Mouse (Mus musculus): ENCODE results near the gene Hapln4.
A peak's percentile ranks its signal among the peaks of the same experiment; 100 is the strongest.
"Not testable (repeated sequence)": the region's sequence is repeated elsewhere in the genome, so short reads cannot be mapped to it uniquely, and the experiment has no call there.

Gene Hapln4

DNA sequence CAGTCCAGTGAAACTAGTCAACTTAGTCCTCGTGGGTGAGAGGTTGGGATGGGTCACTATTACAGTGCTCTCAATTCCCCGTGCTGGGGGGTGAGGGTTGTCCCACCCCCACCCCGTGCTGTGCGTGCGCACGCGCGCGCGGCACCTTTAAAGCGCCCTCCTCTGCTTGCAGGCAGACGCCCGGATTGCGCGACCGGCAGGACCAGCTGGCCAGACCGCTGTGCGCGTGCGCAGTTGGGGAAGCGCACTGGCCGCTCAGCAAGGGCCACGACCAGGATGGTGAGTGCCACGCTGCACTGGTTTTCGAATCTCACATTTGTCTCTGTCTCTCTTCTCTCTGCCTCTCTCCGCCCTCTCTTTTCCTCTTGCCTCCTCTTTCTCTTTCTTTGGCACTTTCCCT is at the start of gene Hapln4:
Gene Hapln4 (plus strand): TSS at position 173 of the 400 bp plus-strand sequence.
- peak; percentile 72 to 77 for DNase-seq

DNA sequence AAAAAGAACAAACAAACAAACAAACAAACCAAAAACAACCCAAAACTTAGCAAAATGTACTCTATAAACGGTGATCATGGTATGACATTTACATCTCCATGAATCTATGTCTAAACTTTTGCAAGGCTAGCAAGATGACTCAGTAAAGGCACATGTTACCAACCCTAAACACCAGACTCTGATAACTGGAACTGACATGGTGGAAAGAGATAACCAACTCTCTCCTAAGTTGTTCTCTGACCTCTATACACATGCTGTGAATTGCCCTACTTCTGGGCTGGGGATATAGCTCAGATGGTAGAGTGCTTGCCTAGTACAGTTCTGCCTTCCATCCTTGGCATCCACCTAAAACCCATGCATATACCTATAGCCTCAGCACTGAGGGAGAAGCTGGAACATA is 45.3 kb upstream of the Hapln4 start:
- no peak for DNase-seq

DNA sequence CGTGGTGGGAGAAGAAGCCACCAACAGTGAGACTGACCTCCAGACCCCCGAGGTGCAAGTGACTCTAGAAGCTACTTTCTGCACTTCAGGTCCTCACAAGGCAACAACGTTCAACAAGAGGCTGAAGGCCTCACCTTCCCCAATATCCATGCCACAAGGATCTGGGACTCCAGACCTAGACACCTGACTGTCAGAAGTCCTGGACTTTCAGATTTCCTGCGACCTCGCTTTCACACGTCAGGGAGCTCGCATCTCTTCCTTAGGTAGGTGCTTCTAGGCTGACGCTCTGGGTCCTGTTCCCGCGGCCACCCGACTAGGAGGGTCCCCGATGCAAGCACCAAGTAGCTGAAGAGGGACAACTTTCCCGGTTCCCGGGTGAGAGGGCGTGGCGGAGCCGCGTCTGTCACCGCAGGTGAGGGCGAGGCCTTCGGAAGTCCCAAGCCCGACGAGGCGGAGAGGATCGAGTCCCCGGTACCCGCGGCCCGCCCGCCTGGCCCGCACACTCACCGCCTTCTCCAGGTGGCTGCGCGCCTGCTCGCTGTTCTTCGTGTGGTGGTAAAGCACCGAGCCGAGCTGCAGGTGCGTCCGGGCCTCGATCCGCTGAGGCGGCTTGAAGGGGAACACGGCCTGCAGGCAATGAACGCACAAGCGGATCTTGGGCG is 41.2 kb upstream of the Hapln4 start:
- DNase-seq, result peak in 1 of 2 experiments; percentile 52

DNA sequence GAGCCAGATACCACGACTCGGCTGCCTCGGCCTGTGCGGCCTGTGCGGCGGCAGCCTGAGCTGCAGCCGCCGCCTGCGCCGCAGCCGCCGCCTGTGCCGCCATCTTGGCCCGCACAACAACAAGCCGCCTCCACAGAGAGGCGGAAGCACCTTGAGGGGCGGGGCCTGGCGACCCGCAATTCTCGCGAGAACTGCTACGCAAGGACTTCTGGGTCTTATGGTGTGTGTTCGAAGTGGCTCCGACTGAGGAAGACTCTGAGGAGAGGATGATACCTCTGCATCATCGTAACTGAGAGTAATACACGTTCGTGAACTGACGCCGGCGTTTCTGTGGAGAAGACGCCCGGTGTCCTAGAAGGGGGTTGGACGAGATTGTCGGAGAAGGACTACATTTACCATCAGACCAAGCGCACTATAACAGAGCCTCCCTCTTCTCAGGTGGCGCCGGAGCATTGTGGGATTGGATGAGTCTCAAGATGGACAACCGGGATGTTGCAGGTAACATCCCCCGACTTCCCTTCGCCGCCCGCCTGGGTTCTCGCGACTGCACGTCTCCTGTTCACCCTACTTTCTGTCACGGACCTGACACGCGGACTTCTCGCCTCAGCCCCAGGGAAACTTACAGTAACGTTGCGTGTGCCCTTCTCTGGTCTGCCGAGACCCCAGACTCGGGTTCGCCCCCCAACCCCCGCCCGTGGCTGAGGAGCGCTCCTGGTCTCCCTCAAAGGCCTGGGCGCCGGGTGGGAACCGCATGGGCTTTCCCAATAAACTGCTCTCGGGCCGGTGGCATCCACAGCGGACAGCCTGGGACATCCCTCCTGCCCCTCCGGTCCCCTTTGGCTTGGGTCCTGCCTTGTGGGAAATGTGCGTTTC is 40.4 kb upstream of the Hapln4 start, which contains the start of the genes Mau2 and Sugp1:
Gene Mau2 (minus strand): TSS at position 152 of the 873 bp plus-strand sequence.
Gene Sugp1 (plus strand): TSS at position 231 of the 873 bp plus-strand sequence.
- DNase-seq, result peak; percentile 99

DNA sequence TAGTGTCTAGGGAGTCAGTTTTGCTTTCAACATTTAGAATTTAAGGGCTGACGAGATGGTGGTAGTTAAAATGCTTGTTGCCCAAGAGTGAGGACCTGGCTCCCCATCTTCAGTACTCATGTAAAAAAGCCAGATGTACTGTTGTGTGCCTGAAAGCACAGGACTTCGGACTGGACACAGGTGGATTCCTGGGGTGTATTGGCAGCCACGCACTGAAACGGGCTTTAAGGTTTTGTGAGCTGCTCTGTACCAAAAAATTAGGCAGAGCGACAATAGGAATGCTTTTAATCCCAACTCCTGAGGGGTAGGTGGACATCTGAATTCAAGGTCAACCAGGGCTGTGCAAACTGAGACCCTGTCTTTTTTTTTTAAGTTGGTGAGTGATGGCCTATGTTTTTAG is 39.3 kb upstream of the Hapln4 start:
- peak; percentile 18 to 37 for DNase-seq

DNA sequence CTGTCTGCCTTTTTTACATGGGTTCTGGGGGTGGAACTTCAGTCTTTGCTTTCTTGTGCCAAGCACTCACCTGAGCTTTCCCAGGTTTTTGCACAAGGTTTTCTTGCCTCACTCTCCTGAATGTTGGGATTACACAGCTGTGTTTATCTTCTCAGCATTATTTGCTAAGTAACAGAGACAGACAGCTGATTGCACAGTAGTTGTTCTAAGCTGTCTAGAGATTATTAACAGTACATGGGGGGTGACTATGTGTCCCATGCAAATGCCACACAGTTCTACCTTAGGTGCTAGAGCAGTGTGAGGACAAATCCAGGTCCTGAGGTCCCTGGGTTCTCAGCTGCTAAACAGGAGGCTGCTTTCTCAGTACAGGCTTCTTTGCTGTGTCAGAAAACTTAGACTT is 33.6 kb upstream of the Hapln4 start:
- no peak for DNase-seq

DNA sequence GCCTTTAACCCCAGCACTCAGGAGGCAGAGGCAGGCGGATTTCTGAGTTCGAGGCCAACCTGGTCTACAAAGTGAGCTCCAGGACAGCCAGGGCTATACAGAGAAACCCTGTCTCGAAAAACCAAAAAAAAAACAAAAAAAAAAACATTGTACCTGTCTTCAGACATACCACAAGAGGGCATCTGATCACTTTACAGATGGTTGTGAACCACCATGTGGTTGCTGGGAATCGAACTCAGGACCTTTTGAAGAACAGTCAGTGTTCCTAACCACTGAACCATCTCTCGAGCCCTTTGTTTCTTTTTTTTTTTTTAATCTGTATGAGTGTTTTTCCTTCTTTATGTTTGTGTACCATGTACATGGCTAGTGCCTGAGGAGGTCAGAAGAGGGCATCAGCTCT is 32.8 kb upstream of the Hapln4 start:
- not testable (repeated sequence) for DNase-seq

DNA sequence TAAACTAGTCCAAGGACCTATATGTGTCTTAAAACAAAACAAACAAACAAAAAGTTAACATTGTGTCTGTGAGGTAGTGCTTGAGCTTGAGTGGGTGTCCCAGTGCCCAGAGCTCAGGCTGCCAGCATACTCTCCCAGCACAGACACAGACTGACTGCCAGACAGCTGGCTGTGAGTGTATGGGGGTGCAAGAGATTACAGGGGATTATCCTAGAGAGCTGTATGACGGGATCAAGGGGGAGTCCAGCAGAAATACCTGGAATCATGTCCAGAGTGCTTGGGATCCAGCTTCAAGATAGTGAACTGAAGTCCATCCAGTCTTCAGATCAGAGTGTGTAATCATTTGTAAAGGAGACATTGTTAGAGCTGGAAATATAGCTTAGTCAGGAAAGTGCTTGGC is 25.5 kb upstream of the Hapln4 start:
- DNase-seq, result no peak

DNA sequence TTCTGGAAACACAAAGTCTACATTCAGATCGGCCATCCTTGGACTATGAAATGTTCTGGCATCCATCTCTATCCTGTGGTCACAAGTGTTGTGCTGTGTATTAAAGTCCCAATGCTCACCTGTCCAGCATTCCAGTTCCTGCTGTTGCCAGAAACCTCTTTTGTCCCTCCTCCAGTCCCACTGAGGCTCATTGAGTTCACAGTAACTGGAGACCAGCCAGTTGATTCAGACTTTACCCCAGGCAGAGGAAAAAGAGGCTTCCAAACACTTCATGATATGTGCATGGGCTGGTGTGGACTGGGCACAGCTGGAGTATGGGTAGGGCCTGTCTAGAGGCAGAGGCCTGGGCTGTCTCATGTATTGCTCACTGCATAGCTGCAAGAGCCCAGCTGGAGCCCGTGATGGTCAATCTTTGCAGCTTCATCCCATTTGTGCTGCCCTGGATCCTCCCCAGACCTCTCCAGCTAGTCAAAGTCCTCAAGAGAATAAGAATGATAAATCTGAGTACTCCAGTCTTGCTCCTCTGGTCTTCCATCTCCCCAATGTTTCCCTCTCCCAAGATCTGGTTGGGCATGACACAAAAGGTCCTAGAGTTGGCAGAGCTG is 11.3 kb upstream of the Hapln4 start:
- no peak for DNase-seq

DNA sequence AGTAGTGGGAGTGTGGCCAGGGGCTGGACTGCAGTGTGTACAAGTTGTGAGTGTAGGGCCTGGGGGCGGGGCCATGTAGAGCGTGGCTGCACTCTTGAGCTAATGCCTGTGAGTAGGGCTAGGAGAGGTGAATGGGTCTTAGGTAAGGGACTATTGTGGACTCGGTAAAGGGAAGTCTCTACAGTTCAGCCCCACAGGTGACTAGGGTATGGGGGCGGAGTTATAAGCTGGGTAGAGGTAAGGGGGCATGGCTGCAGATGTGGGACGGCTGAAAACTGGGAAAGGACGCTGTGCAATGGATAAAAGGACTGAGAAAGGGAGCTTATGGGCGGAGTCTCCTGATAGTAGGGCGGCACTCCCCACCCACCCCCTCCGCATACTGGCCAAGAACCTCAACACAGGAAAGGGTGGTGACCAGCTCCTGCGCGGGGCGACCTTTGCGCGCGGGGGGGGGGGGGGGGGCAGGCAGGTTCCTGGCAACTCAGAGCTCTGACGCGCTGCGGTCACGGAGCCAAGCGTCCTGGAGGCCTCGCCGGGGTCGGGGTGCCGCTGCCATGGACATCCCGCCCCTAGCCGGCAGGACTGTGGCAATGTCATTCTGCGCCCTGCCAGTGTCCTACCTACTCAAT is 10.7 kb upstream of the Hapln4 start, which contains the start of gene Tm6sf2:
Gene Tm6sf2 (plus strand): TSS at position 484 of the 629 bp plus-strand sequence.
- peak; percentile 25 to 41 for DNase-seq

DNA sequence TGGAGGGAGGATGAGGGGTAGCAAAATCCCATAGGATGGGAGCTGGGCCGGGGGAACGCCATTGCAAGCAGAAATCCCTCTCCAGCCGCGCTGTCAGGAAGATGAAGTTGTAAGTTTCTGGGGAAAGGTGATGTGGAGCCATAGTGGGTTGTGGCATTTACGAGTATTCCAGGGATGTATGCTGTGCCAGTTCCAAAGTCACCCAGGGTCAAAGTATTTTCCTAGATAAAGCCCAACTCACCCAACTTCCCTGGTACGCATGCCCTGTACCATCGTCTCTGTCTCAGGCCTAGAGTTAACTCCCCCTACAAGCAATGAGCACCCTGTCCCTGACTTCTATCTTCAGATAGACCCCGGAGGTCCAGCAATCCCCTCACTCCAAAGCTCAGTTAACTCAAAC is 10.1 kb upstream of the Hapln4 start:
- DNase-seq, result no peak

DNA sequence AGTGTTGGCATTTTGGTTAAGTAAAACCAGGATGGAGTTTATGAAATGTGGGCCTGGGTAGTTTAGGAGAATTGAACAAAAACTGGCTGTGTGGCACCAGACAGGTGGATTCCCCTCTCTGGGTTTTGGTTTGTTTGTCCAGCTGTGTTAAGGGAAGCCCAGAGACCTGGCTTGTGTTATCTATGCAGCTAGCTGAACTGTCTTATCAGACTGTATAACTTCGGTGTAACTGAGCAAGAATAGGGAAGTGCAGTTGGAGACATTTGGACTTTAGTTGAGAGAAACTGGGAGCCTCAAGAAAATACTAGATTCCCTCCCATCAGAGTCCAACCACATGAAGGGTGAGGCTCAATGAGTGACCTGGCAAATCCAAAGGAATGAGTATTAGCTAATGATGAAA is 9.6 kb upstream of the Hapln4 start:
- no peak for DNase-seq

DNA sequence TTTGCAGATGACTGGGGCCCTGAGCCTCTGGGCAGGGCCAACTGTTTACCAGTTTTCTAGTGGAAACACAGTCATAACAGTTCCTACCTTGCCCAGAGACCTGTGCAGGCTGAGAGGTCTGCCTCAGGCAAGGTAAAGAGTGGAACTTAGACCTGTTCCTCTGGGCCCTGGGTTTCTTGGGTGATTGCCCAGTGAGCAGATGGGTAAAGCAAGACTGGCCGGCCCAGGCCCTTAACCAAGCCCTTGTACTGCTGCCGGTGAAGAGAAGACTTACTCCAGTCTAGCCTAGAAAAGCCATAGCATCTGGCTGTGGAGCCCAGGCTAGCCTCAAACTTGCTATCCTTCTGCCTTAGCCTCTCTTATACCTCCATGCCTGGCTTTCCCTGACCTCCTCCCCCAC is 1.3 kb upstream of the Hapln4 start:
- DNase-seq, result peak; percentile 37 to 57

DNA sequence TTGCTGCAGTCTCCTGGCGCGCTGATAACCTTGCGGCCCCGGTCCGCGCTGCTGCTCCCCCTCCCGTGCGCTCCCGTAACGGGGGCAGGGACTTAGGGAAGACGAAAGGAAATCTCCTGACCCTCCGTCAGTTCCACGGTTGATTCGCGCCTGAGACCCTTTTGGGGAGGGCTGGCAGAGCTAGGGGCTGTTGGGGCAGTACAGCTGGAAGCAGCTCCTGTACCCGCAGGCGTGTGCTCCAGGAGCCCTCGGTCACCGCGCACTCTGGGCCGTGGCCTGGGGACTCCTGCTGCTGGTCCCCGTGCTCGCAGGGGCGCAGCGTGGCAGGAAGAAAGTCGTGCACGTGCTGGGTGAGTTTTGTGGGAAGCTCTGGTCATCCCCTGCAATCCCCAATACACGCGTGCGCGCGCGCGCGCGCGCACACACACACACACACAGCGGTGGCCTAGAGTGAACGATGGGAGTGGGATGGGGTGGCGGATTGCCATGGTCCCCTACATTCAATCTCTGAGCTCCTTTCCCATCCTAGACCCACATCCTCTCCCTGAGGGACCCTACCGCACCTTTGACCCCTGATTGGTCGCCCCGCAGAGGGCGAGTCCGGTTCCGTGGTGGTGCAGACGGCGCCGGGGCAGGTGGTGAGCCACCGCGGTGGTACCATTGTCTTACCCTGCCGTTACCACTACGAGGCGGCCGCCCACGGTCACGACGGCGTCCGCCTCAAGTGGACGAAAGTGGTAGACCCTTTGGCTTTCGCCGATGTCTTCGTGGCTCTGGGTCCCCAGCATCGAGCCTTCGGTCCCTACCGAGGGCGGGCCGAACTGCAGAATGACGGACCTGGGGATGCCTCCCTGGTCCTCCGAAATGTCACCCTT is 1.2 kb downstream of the Hapln4 start:
- DNase-seq, result peak; percentile 48 to 62

DNA sequence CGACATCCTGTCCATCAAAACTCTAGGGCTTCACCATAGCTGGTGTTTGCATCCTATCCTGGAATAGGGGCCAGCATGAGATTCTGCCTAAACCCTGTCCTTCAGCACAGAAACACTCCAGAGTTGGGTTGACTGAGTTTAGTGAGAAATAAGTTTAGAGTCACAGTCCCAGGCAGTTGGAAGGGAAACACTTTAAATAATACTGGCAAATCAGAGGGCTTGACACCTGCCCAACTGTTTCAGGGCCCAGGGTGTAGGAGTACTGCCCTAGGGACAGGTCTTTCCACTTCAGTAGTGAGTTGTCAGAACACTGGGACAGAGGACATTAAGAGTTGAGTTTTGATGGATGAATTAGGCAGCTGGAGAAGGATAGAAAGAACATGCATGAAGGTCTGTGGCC is 2.9 kb downstream of the Hapln4 start:
- no peak for DNase-seq

DNA sequence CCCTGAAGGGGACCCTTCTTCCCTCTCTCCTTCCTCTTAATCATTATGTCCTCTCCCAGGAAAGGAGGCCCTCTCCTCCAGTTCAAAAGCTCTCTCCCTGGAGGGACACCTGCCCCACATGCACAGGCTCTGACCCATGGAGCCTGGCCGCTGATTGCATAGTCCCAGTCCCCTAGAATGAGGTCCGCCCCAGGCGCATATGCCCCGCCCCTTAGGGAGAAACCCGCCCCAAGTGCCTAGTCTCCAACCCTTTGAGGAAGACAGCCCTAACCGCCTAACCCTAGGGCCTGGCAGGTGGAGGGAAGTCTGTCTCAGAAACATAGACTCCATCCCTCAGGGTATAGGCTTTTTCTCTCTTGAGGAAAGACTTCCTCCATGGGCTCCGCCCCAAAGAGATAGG is 4.0 kb downstream of the Hapln4 start:
- DNase-seq, result peak in 1 of 2 experiments; percentile 25

DNA sequence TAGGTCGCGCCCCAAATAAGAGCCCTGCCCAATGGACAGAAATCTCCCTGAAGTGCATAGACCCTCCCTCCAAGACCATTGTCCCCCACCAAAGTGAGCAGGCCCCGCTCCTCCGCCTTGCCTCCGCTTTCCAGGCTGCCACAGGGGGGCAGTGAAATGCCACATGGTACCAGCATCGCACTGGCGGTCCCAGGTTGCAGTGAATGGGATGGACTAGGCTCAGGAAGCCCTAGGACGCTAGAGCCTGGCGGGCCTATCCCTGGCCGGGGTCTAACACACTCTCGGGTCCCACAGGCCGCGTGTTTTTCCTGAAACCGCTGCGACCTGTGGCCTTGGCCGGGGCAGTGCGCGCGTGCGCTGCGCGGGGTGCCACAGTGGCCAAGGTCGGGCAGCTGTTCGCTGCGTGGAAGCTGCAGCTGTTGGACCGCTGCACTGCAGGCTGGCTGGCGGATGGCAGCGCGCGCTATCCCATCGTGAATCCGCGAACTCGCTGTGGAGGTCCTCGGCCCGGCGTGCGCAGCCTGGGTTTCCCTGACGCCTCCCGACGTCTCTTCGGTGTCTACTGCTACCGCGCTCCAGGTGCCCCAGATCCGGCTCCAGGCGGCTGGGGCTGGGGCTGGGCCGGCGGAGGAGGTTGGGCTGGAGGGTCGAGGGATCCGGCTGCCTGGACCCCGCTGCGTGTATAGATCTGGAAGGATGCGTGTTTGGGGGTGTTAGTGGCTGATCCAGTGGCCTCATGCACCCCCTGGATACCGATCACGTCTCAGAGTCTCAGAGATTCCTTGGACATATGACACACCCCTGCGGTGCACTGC is 4.8 kb downstream of the Hapln4 start:
- peak; percentile 82 to 84 for DNase-seq

DNA sequence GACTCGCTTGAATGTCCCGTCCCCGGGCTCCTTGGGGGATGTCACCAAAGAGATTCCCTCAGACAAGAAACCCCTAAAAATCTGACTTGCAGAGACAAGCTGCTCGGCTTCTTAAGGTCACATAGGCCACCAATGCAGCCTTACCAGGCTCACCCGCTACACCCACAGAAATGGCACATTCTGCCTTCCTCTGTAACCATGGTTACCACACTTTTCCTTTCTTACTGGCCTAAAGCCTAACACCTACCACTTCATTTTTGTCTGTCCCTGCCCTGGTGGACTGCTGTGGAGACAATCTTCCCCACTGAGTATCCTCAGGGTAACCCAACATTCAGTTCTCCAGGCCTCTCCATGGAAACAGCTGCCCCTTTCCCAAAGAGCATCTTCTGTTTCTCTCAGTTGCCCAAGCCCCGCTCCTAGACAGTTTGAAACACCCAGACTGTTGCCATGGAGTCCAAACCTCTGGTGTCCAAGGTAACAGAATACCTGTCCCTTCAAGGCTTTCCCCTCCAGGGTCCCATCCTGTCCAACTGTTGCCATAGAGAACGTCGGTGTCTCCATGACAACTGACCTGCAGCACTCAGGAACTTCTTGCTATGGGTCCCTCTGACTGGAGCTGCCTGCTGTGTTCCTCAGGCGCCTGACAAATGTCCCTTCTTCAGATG is 6.2 kb downstream of the Hapln4 start:
- DNase-seq, result no peak

DNA sequence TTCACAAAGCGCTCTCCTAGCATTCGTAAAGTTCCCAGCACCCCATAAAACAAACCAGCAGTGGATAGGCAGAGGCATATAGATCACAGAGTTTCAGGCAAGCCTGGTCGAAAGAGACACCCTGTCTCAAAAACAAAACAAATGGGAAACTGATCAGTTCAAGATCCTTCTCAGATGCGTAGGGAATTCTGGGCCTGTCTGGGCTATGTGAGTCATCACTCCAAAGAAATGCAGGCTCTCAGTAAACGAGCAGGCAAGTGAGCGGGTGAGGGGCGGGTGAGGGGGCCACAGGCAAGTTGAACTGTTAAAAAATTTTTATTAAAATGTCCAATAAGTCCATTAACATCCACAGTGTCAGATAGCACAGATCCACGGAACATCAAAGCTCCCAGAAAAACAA is 9.5 kb downstream of the Hapln4 start:
- no peak for DNase-seq

DNA sequence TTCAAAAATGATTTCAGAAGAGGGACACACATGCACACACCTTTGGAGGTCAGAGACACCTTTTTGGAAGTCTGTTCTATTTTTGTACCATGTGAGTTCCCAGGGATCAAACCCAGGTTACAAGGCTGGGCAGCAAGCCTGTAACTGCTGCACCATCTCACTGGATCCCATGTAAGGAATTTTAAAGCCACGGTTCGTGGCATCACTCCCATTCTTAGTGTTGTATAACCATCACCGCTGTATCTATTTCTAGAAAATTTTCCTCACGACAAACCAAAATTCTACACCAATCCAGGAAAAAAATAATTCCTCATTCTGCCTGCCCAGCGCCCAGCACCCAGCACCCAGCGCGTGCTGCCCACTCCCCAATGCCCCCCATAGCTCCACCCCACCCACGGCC is 16.0 kb downstream of the Hapln4 start:
- DNase-seq, result no peak

DNA sequence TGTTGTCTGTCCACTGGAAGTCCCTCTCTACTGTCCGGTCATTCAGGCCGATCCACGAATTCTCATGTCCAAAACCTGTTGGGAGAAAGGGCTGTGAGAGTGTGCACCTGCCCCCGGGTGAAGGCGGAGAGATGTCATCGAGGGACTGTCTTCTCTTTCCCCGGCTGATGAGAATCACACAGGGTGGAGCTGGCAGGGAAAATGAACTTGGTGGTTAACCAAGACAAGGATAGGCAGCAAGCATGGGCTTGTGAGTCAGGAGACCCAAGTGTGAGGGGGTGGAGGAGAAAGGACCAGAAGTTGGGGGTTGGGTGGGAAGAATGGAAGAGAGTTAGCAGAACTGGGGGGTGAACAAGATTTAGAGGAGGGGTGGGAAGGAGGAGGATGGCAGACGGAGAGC is 17.0 kb downstream of the Hapln4 start:
- no peak for DNase-seq
